ENCODE assay signal across 7 mouse cellular contexts in the genomic region with DNA sequence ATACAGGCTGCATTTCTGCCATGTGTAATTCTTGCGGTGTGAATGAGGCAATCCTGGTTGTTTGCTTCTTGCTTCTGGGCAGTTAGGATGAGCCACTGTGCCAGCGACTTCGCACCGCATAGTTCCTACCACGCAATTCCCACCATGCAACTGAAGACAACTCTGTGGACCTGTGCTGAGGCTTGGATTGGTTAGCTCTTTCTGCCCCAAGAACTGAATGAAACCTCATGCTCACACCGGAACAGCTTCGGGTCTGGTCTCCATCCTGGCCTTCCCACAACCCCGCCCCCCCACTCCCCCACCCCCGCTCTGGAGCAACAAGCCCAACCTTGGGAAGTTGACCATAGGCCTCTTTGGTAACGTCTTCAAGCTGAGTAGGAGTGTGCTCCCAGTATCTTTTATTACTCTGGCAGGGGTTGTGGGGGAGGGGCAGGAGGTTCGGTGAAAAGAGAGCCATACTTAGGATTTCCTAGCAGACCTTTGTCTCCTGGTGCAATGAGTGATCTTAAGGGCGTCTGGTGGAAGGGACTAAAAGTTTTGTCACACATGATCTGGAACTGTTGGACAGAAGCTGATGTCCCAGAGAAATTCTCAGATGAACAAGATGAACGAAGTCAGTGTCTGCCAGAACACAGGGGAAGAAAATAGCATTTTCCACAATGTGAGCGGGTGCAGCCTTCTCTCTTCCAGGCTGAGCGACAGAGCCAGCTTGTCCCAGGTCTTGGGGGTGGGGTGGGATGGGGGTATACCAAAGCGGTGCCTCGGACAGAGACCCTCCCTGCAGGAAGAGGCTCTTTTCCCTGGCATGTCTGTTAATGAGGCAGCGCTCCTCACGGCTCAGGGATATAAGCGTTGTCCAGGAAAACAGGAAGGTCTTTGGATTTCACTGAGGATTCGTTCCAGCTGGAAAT. TPM values are rescaled to one million over a fixed set of nuclear protein-coding genes. Genes with fewer than 3 reads are reported as not detected.
DNase-seq lines count a peak whose midpoint lies in the region; ATAC-seq and TF ChIP-seq lines count a peak whose summit lies in the region.

No protein-coding gene starts in this region.

- peak; percentile 55 for ATAC-seq in intestine, embryonic 14.5 days (replicated peaks; ENCODE audit: low FRiP score, low TSS enrichment, low read depth)
- ATAC-seq in liver, embryonic 14.5 days (ENCODE audit: insufficient read depth), result no peak

- WGBS in intestine, embryonic 14.5 days, result 29% methylated on average over 21 of the region's 21 CpGs
- WGBS in liver, embryonic 14.5 days (ENCODE audit: insufficient replicate concordance), result 33% methylated on average over 21 of the region's 21 CpGs

- H3K9me3 ChIP-seq in intestine, embryonic 14.5 days (ENCODE audit: control insufficient read depth, low read length), result 0 out of 2 replicates have a peak, but pooled peaks cover 5% of the 10 kb centered on the region
- H3K9me3 ChIP-seq in liver, embryonic 14.5 days (ENCODE audit: control insufficient read depth, low read length), result peaks cover 3% of the 10 kb centered on the region

- TF ChIP-seq EP300 in liver, embryonic 14.5 days (IDR thresholded peaks at IDR 0.05; ENCODE audit: low read depth), result no peak

- no peak for TF ChIP-seq CTCF in liver, embryonic 14.5 days (IDR thresholded peaks at IDR 0.05; ENCODE audit: low read depth)

- H3K4me1 ChIP-seq in intestine, embryonic 14.5 days (replicated peaks; ENCODE audit: control insufficient read depth, insufficient read depth, low read length), result peaks cover 12% of the 10 kb centered on the region
- peaks cover 2 to 6% of the 10 kb centered on the region in 2 experiments; a peak in 2 of 4 replicates for H3K4me1 ChIP-seq in liver, embryonic 14.5 days (replicated peaks; ENCODE audit: control insufficient read depth in 2 of 2, insufficient read depth in 2 of 2, low read length in 1 of 2)

- H3K4me3 ChIP-seq in intestine, embryonic 14.5 days (ENCODE audit: low read depth, low read length), result 0 out of 2 replicates have a peak overlapping the region, but pooled peaks have one; percentile 4
- H3K4me3 ChIP-seq in liver, embryonic 14.5 days (ENCODE audit: insufficient read depth in 1 of 2, low read depth in 2 of 2, low read length in 2 of 2), result no peak overlapping the region

- 0 out of 2 replicates have a peak overlapping the region, but pooled peaks have one; percentile 47 for H3K27ac ChIP-seq in intestine, embryonic 14.5 days (ENCODE audit: low read depth)
- no peak overlapping the region for H3K27ac ChIP-seq in liver, embryonic 14.5 days

- 0 out of 2 replicates have a peak overlapping the region, but pooled peaks have one; percentile 22 for H3K9ac ChIP-seq in intestine, embryonic 14.5 days (ENCODE audit: low read length)
- no peak overlapping the region for H3K9ac ChIP-seq in liver, embryonic 14.5 days (replicated peaks)

- H3K4me2 ChIP-seq in intestine, embryonic 14.5 days (ENCODE audit: low read length), result peak overlapping the region; percentile 48
- peak overlapping the region; percentile 20 for H3K4me2 ChIP-seq in liver, embryonic 14.5 days (ENCODE audit: low read depth)

- DNase-seq in ES-CJ7 (ENCODE audit: low read depth, low spot score) (peak; percentile 59), adipocyte (ENCODE audit: low spot score) (peak; percentile 28)
- DNase-seq in gastrocnemius, adult 18-20 months (ENCODE audit: low spot score), result peak; percentile 26
- DNase-seq in intestine, embryonic 14.5 days (ENCODE audit: low spot score), result peak; percentile 73
- DNase-seq in liver, embryonic 14.5 days (ENCODE audit: low read depth in 3 of 3, low spot score in 3 of 3), result no peak
- peak; percentile 43 for DNase-seq in ovary, postnatal 36 days (ENCODE audit: low spot score)
- no peak for DNase-seq in thymus, postnatal 4 days

- H3K36me3 ChIP-seq in intestine, embryonic 14.5 days (ENCODE audit: control insufficient read depth, insufficient read depth, low read length), result no peaks in the 10 kb centered on the region
- no peaks in the 10 kb centered on the region for H3K36me3 ChIP-seq in liver, embryonic 14.5 days (replicated peaks; ENCODE audit: control insufficient read depth, insufficient read depth, low read depth)

- H3K27me3 ChIP-seq in intestine, embryonic 14.5 days (replicated peaks; ENCODE audit: control insufficient read depth, insufficient read depth, low read length), result no peaks in the 10 kb centered on the region
- no peaks in the 10 kb centered on the region for H3K27me3 ChIP-seq in liver, embryonic 14.5 days (ENCODE audit: control insufficient read depth, insufficient read depth, low read length)

RNA-seq across cellular contexts. Expression of a gene that starts 32.1 kb away (rescaled TPM):
- total RNA-seq in gastrocnemius, adult 18-20 months (2021), result 1 to 10 TPM; 2.1 to 2.7 TPM
- 14.7 and 15.9 TPM in 2 replicates for polyA plus RNA-seq in intestine, embryonic 14.5 days (2014; fragmentation: Nextera tagmentation; extraction: Ambion mirVana)
- 3.3 and 5.5 TPM in 2 replicates for polyA plus RNA-seq in liver, embryonic 14.5 days (2012; rRNA removed)
- 5.3 and 5.5 TPM in 2 replicates for polyA plus RNA-seq in liver, embryonic 14.5 days (2014; fragmentation: Nextera tagmentation; extraction: Ambion mirVana)

RNA-seq across cellular contexts. Expression of a gene that starts 34.1 kb away (rescaled TPM):
- total RNA-seq in gastrocnemius, adult 18-20 months (2021), result 10 to 100 TPM; 12.0 to 13.4 TPM
- 14.3 and 15.4 TPM in 2 replicates for polyA plus RNA-seq in intestine, embryonic 14.5 days (2014; fragmentation: Nextera tagmentation; extraction: Ambion mirVana)
- polyA plus RNA-seq in liver, embryonic 14.5 days (2012; rRNA removed), result 9.1 and 9.2 TPM in 2 replicates
- 17.7 and 19.1 TPM in 2 replicates for polyA plus RNA-seq in liver, embryonic 14.5 days (2014; fragmentation: Nextera tagmentation; extraction: Ambion mirVana)

Comparison
In these comparisons a context has a peak if more than half of its experiments do, and no peak if none do; other contexts are left out.
1. DNase-seq: peak in ES-CJ7 (single experiment), adipocyte (single experiment), gastrocnemius, adult 18-20 months (single experiment), intestine, embryonic 14.5 days (single experiment) and ovary, postnatal 36 days (single experiment); none in liver, embryonic 14.5 days (0 of 3) and thymus, postnatal 4 days (single experiment).